Mouse (Mus musculus): ENCODE results near the gene Ednrb.

DNA sequence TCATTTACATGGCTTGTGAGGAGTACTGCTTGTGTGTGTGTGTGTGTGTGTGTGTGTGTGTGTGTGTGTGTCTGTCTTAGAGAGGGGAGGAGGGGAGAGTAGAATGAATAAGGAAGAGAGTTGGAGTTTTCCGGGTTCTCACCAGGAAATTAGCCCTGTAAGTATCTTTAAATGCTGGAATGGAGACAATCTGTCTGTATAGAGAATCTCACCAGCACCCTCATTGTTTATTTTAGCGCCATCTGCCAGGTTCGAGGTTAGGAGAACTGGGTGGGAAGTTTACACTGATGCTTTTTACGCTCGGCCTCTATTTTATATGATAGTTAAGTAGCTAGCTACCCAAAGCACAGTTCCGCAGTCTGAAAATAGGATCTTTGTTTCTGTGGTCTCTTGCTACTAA lies 64.9 kb downstream of the Ednrb start:
- no peak for TF ChIP-seq POLR2A (IDR thresholded peaks at IDR 0.05; ENCODE audit: insufficient read depth, low read length)
- TF ChIP-seq CTCF (IDR thresholded peaks at IDR 0.05; ENCODE audit: low read depth, low read length): no peak
- no peak for TF ChIP-seq EP300 (IDR thresholded peaks at IDR 0.05; ENCODE audit: insufficient read depth, low read depth, low read length)
